Mouse (Mus musculus): ENCODE measurements at regions not wholly inside any gene's neighbourhood (a gene's known extent, or its start where the extent isn't known, plus 50 kb on each side); places are given as distances from the start of the nearest gene placed in this dataset.

DNA sequence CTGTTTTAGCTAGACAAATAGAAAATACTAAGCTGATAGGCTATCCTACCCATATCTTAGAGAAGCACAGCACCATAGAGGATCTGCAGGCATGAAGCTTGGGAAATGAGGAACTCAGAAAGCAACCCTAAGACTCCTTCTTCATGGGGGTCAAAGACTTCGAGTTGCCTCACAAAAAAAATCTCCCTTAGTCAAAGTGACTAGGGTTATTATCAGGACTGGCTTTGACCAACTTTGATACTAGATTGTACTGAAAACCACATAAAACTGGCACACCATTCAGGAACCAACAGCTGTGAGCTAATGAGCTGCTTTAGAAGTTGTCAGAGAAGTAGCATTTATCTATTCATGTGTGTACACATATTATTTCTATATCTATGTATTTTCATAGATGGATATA lies 931.2 kb upstream of the Gm7489 start:
- no peak for ATAC-seq (replicated peaks; ENCODE audit: low FRiP score, low TSS enrichment, poor library complexity, severe bottlenecking)

DNA sequence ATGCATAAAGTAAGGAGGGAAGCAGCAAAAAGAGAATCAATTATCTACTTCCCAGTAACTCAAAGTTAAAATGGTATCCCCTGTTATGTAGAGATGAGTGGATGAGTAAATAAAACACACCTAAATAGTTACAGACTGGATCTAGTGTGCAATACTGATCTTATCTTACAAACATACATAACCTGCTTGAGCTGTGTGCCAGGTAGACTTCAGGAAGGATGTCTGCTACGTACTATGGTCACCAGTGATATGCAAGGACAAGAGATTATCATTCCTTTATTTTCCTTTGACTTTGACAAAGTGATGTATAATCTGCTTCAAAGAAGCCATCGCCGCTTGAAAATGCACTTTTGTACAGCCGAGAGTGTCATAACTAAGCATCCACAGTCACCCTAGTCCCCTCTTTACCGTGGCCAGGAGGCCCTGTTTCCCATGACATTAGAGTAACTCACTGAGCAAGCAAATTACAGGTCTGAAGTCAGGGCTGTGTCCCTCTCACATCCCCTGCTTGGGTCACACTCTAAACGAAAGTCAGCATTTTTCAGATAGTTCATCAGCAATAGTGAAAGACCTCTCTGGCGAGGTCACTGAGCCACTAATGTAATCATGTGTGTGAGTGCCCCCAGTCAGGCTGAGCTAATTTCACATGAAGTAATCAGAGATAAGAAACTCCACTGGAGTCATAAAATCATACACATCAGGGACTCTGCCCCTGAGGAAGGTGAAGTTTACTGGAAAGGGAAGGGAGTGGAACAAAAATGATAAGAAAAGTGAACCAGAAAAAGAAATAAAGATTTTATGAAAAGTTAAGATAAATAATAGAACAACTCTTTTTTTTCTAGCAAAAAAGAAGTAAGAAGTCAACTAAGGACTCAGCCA lies 929.8 kb upstream of the Gm7489 start:
- ATAC-seq (replicated peaks; ENCODE audit: low FRiP score, low TSS enrichment, poor library complexity, severe bottlenecking), result no peak

DNA sequence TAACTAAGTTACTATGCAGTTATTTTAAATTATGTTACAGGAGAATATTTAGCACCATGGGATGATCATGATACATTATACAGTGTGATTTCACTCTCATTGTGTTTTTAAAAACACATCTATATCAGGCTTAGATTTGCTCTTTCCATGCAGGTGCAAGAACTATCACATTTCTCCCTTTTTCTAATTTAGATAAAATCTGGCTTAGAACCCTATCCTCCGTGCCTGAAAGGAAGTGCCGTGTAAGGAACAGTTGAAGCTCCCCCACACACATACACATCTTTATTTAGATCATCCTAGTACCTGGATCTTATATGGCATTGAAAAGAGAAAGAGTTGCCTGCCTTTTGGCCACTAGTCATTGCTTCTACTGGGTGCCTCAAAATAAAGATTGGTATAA lies 925.0 kb upstream of the Gm7489 start:
- ATAC-seq (replicated peaks; ENCODE audit: low FRiP score, low TSS enrichment, poor library complexity, severe bottlenecking), result no peak

DNA sequence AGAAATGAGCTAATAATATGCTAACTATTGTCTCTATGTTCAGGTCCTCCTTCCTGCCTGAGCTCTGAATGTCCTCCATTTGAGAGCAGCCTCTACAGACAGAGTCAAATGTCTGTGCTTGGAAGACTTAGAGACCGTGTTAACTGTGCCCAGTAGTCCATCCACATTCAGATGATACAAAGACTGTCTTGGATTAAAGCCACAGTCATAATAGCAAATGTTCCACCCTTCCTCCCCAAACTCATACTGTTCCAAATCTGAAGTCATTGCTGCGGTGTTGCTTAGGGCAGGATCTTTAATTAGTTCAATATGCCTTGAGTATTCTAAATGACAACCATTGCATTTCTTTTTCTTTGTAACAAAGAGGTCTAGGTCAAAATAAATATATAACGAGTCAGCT lies 923.2 kb upstream of the Gm7489 start:
- ATAC-seq (replicated peaks; ENCODE audit: low FRiP score, low TSS enrichment, poor library complexity, severe bottlenecking), result no peak

DNA sequence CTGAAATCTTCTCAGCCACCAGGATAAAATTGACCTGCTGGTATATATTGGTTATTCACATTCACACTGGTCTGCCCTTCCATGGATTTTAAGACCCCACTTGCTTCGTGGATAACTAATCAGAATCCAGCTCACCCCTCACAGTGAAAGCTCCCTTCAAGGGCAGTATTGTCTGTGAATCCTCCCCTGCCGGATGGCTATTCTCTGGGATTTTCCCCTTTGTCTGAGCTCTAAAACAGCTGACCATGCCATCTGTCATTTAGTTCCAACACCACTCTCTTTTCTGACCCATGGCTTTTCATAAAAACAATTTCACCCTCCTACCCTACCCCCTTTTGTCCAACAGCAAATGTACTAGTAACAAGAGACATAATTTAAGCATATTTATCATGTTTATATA lies 920.8 kb upstream of the Gm7489 start:
- no peak for ATAC-seq (replicated peaks; ENCODE audit: low FRiP score, low TSS enrichment, poor library complexity, severe bottlenecking)

DNA sequence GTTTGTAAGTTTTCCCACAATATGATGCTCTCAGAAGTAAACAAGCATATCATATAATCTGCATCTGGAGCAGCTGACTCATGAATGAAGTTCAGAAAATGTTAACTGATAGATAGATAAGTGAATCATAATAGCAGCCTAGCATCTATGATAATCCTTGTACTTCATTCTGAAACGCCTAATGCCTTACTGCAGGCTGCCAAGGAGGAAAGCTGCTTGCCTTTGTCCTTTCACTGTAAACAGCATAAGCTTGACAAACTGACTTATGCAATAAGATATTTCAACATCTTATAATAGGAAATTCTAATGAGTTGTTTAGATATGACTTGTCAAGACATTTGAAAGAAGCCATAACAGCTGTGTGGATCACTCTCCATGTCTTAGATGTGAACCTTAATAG lies 920.3 kb upstream of the Gm7489 start:
- no peak for ATAC-seq (replicated peaks; ENCODE audit: low FRiP score, low TSS enrichment, poor library complexity, severe bottlenecking)

DNA sequence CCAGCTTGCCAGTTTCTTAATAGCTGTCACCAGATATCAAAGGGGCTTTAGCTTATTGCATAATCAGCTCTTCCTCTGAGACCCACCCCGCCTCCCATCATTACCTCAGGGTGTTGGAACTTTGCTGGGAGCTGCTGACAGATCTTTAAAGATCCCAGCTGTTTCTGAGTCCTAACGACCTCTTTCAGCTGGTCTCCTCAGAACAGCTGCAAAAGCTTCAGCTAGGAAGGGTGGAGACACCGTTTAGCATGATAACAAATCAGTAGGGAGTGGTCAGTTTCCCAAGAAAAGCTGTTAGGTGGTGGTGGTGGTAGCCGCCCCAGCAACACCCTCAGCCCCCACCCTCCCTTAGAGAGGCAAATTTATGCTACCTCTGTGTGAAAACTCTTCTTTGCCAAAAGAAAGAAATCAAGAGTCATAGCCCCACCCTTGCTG lies 916.9 kb upstream of the Gm7489 start:
- 0 out of 2 replicates have a peak, but pooled peaks have one; percentile 26 for ATAC-seq (replicated peaks; ENCODE audit: low FRiP score, low TSS enrichment, poor library complexity, severe bottlenecking)

DNA sequence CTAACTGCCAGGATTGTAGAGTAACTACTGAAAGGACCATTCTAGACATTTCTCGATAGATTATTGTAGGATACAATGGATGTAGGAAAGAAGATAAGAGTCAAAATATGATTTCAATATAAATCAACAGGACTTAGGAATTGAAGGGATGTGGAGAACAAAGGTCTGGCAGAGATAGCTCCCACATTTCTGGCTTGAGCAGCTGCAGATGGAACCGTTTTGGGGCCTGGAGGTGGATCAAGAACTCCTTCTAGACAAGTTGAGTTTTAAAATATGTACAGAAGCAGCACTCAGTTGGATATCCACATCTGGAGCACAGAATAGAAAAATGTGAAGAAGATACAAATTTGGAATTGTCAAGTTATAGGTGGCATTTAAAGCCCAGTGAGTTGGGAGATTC lies 901.9 kb upstream of the Gm7489 start:
- ATAC-seq (replicated peaks; ENCODE audit: low FRiP score, low TSS enrichment, poor library complexity, severe bottlenecking), result no peak

DNA sequence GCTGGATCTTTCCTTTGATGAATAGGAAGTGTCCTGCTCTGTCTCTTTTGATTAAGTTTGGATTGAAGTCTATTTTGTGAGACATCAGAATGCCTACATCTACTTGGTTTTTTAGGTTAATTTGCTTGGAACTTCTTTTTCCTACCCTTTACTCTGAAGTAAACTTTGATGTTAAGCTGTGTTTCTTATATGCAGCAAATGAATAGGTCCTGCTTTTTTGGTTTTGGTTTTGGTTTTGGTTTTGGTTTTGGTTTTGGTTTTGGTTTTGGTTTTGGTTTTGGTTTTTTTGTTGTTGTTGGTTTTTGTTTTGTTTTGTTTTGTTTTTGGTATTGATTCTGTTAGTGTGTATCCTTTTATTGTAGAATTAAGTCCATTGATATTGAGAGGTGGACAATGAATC lies 894.1 kb upstream of the Gm7489 start:
- ATAC-seq (replicated peaks; ENCODE audit: low FRiP score, low TSS enrichment, poor library complexity, severe bottlenecking), result no peak

DNA sequence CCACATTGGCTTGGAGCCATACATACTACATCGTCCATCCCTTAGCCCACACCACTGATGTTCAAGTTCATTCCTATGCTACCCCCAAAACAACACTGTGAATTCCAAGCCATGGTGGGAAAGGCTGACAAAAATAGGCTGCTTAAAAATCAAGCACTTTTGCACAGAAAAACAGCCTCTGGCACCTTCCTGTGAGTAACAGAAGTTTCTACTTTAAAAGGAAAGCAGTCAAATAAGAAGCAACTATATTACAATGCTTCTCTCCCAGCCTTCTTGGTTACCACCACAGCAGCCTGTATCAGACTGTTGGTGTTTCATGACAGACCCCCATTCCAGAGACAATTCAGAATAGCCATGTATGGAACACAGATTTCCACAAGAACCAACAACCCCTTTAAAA lies 890.4 kb upstream of the Gm7489 start:
- no peak for ATAC-seq (replicated peaks; ENCODE audit: low FRiP score, low TSS enrichment, poor library complexity, severe bottlenecking)

DNA sequence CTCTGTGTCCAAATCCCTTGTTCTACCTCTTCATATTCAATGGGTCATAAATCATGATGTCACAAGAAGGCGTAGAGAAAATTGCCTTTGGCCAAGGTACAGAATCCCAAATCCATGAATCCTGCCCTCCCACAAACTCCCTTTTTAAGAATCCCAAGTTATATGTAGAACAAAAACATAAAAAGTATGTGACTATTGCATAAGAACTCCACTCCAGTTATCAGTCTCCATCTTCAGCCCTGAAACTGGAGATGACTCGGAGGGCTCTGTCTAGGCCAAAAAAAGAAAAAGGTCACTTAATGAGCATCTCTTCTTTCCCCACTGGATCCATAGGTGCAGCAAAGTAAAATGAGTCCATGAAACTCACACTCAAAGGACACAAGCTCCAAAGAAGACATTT lies 885.5 kb upstream of the Gm7489 start:
- no peak for ATAC-seq (replicated peaks; ENCODE audit: low FRiP score, low TSS enrichment, poor library complexity, severe bottlenecking)

DNA sequence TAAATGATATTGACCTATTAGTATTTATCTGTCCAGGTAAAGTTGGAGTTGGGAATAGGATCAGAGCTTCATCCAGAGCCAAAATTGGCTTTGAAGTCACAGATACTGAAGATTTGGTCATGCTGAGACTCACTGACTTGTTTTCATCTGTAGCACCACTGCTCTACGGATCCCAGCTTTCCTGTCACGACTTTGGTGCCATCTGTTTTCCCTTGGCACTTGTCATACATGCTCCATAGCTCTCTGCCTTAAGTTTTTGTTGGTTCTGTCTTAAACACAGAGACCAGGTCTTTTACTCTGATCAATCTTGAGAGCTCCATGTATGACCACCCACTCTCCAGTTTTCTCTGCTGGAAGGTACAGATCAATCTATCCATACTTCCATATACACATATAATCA lies 884.9 kb upstream of the Gm7489 start:
- no peak for ATAC-seq (replicated peaks; ENCODE audit: low FRiP score, low TSS enrichment, poor library complexity, severe bottlenecking)

DNA sequence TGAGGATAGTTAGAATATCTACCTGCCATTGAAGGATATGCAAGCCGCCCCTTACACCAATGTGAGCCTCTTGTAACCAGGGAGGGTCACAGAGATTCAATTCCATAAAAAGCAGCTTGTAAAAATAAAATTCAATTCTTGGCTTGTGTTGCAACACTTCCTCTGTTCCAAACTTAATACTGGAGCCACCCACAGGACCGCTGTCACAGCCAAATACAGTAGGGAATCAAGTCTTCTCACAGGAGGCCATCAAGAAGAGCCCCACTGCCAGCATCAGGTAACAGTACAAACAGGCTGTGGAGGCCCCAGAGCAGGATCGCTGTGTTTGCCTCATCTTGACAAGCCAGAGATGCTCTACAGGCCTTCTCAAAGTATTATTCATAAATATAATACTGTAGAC lies 883.3 kb upstream of the Gm7489 start:
- no peak for ATAC-seq (replicated peaks; ENCODE audit: low FRiP score, low TSS enrichment, poor library complexity, severe bottlenecking)

DNA sequence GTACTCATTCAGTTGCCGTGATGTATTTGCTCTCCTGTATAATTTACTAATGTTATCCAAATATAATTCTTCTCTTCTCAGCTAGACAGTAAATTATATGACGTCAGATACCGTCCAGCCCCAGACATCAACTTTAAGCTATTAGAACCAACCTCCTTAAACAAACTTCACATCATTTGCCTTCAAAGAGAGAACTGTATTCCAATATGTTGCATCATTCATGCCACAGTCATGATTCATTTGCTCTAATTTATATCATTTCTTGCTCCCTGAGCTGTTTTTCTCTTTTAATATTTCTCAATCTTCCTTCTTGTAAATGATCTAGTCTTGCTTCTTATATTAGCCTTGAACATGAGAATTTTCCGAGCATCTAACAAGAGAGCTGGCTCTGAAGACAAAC lies 882.7 kb upstream of the Gm7489 start:
- ATAC-seq (replicated peaks; ENCODE audit: low FRiP score, low TSS enrichment, poor library complexity, severe bottlenecking), result no peak

DNA sequence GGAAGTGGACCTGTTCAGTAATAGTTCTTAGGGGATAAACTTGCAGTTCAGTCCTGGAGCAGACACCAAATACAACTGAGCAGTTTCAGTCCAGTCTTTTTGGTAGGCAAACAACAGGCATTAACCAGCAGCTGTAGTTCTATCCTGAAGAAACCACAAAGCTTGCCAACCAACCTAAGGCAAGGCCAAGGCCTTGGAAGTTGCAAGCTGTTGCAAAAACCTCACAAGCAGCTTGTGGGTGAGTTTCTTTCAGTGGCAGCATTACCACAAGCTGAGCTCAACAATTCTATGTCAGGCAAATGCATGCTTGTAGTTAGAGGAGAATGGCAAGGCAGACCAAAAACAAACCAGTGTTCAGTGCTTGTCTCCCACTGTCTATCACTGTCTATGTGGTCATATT lies 880.6 kb upstream of the Gm7489 start:
- no peak for ATAC-seq (replicated peaks; ENCODE audit: low FRiP score, low TSS enrichment, poor library complexity, severe bottlenecking)

DNA sequence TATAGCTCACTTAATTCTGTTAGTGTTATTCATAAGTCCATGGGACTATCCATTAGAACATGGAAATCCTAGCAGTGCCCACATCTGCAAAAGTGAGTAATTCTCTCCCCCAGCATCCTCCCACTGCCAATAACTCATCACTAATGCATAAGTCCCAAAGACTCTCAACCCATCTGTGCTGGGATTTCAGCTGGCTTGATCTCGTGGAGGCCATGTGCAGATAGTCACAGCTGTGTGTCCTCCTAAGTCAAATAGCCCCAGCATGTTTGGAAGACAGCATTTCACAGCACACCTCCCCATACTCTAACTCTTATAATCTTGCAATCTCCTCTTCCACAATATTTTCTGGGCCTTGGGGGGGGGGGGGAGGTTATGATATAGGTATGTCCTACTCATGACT lies 877.9 kb upstream of the Gm7489 start:
- no peak for ATAC-seq (replicated peaks; ENCODE audit: low FRiP score, low TSS enrichment, poor library complexity, severe bottlenecking)

DNA sequence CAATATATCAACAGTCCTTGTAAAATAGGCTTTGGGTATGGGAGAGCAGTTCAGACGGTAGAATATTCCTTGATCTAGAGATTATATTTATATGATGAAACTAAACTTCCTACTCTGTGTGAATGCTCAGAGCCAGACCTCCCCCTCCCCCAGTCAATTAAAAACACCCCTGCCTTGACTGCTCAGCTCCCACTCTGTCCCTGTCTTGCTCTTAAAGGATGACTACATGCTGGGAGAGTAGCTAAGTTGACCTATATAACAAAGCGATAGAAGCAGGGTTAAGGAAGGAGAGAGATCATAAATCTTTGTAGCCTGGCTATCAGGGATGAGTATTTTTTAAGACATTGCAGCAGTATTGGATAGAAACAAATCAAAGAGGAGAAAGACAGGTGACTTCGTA lies 875.4 kb upstream of the Gm7489 start:
- no peak for ATAC-seq (replicated peaks; ENCODE audit: low FRiP score, low TSS enrichment, poor library complexity, severe bottlenecking)
